ENCODE assay signal across 8 mouse cellular contexts in genomic region chr10:14200310-14200709, GRCm38 (mm10).
DNase-seq lines count a peak whose midpoint lies in the region; ATAC-seq lines count a peak whose summit lies in the region.
"Had no signal": no experiment of that assay in that cellular context is flagged by ENCODE, and none has a peak within 500 bp of the region (broad histone marks: within the 10 kb centered on the region; RNA-seq: fewer than 3 reads in every experiment).

No protein-coding gene starts in this region.

- H3K4me3 ChIP-seq in hindbrain, embryonic 15.5 days: no peak overlapping the region
- H3K4me3 ChIP-seq: lung, embryonic 15.5 days had no signal

- H3K4me1 ChIP-seq in hindbrain, embryonic 15.5 days (replicated peaks): 0 out of 2 replicates have a peak, but pooled peaks cover 6% of the 10 kb centered on the region

- no peak overlapping the region for H3K9ac ChIP-seq in hindbrain, embryonic 15.5 days
- H3K9ac ChIP-seq: lung, embryonic 15.5 days had no signal

- no peak overlapping the region for H3K4me2 ChIP-seq in hindbrain, embryonic 15.5 days
- H3K4me2 ChIP-seq: lung, embryonic 15.5 days had no signal

- H3K27me3 ChIP-seq in hindbrain, embryonic 15.5 days: no peaks in the 10 kb centered on the region
- H3K27me3 ChIP-seq: lung, embryonic 15.5 days had no signal

- peak; percentile 63; the same call in 1 of the 2 replicates for ATAC-seq in hindbrain, embryonic 15.5 days (ENCODE audit: low FRiP score, low read depth)
- ATAC-seq in megakaryocyte, adult 5-6 weeks (ENCODE audit: poor library complexity, severe bottlenecking): 0 out of 2 replicates have a peak, but pooled peaks have one; percentile 43

- no peaks in the 10 kb centered on the region for H3K36me3 ChIP-seq in hindbrain, embryonic 15.5 days
- H3K36me3 ChIP-seq: lung, embryonic 15.5 days had no signal

- peak; percentile 72 for DNase-seq in testis, postnatal 10 days (ENCODE audit: low spot score)
- DNase-seq in testis, postnatal 14 days (ENCODE audit: low spot score): no peak
- peak; percentile 56 to 61 for DNase-seq in adrenal gland, adult 18-20 months (ENCODE audit: low spot score in 2 of 2)
- peak; percentile 65 for DNase-seq in embryo, embryonic 10 days (ENCODE audit: low spot score)
- no peak for DNase-seq in right cerebral cortex, postnatal 4 days

- no peaks in the 10 kb centered on the region for H3K9me3 ChIP-seq in hindbrain, embryonic 15.5 days
- H3K9me3 ChIP-seq: lung, embryonic 15.5 days had no signal

- H3K27ac ChIP-seq in hindbrain, embryonic 15.5 days (replicated peaks): no peak overlapping the region
- H3K27ac ChIP-seq: lung, embryonic 15.5 days had no signal

- 6% methylated on average over 2 of the region's 2 CpGs for WGBS in hindbrain, embryonic 15.5 days

Comparison
In these comparisons a context has a peak if more than half of its experiments do, and no peak if none do; other contexts are left out.
1. DNase-seq: peak in testis, postnatal 10 days (single experiment), adrenal gland, adult 18-20 months (2 of 2) and embryo, embryonic 10 days (single experiment); none in testis, postnatal 14 days (single experiment) and right cerebral cortex, postnatal 4 days (single experiment).